Mouse (Mus musculus): ENCODE results near the gene Zmym3.

- TF ChIP-seq GATA1 (IDR thresholded peaks at IDR 0.05; ENCODE audit: borderline replicate concordance, low read length) (no peak), CTCF (IDR thresholded peaks at IDR 0.05; ENCODE audit: low read depth, low read length) (no peak), TAL1 (conservative IDR thresholded peaks at IDR 0.05; ENCODE audit: low read depth, low read length) (no peak), POLR2AphosphoS5 (IDR thresholded peaks at IDR 0.05; ENCODE audit: insufficient replicate concordance, low read depth, low read length) (no peak), GATA2 (IDR thresholded peaks at IDR 0.05; ENCODE audit: borderline replicate concordance, low read depth, low read length) (no peak)
Measured at GRCm38 (mm10) chrX:101451591-101451990, 30.9 kb upstream of the Zmym3 start.

Data from G1E (cell line).